Mouse (Mus musculus) G1E (cell line): Measurements from ENCODE around the gene Srrm2.

Source experiments
- CTCF ChIP-seq: IDR thresholded peaks from 2 replicates; pipeline ENCODE4 v1.5.1; 2012; ENCODE audit warnings: low read depth, low read length, inconsistent platforms, mixed read lengths
- GATA1 ChIP-seq: IDR thresholded peaks from 2 replicates; pipeline ENCODE4 v1.6.1; 2012; ENCODE audit warnings: borderline replicate concordance, low read length, inconsistent platforms, mixed read lengths
- GATA2 ChIP-seq: IDR thresholded peaks from 2 replicates; pipeline ENCODE4 v1.6.1; 2012; ENCODE audit warnings: low read depth, low read length, inconsistent platforms, borderline replicate concordance
- POLR2AphosphoS5 ChIP-seq: IDR thresholded peaks from 2 replicates; pipeline ENCODE4 v1.6.1; 2012; ENCODE audit warnings: low read depth, low read length, inconsistent platforms; ENCODE audit not compliant: insufficient replicate concordance
- TAL1 ChIP-seq: conservative IDR thresholded peaks from 2 replicates; pipeline ENCODE4 v1.6.1; 2012; ENCODE audit warnings: low read depth, low read length, inconsistent platforms, mixed read lengths

- TF ChIP-seq CTCF (no peak), TAL1 (no peak), GATA1 (no peak), GATA2 (no peak), POLR2AphosphoS5 (no peak)
Observed at GRCm38 (mm10) chr17:23755689-23756088, 34.6 kb upstream of the Srrm2 start.
